Mouse (Mus musculus) stomach, postnatal 0 days (tissue): ENCODE data around the gene Unc5b.

Experiments used
- CTCF ChIP-seq: IDR thresholded peaks from 2 replicates; pipeline ENCODE4 v1.5.1; 2016; ENCODE audit warnings: antibody characterized with exemption, low read depth, mild to moderate bottlenecking, moderate library complexity
- EP300 ChIP-seq: optimal IDR thresholded peaks from 2 replicates; pipeline ENCODE3; 2016; ENCODE audit warnings: antibody characterized with exemption

- no peak for TF ChIP-seq CTCF
- no peak for TF ChIP-seq EP300
Observed at GRCm38 (mm10) chr10:60753941-60754340, 77.4 kb downstream of the Unc5b start.
